Mouse (Mus musculus) ES-E14 (cell line): Measurements from ENCODE around the gene Alg2. TPM values are rescaled to one million over a fixed set of nuclear protein-coding genes. Genes with fewer than 3 reads are reported as not detected.
A peak's percentile ranks its signal among the peaks of the same experiment; 100 is the strongest.

Source experiments
- DNase-seq: peaks from one replicate; pipeline ENCODE4 v3.0.0-alpha.2; 2013; ENCODE audit warnings: low read depth, low spot score
- H3K27ac ChIP-seq: 2 replicates; pipeline ENCODE4 v1.5.1; 2012; ENCODE audit warnings: low read depth, mild to moderate bottlenecking, low read length, moderate library complexity, mixed read lengths; ENCODE audit not compliant: poor library complexity, insufficient read depth, severe bottlenecking
- H3K36me3 ChIP-seq: 2 replicates; pipeline ENCODE4 v1.6.1; 2012; ENCODE audit warnings: mild to moderate bottlenecking, low read length, moderate library complexity, mixed read lengths; ENCODE audit not compliant: control insufficient read depth, poor library complexity, insufficient read depth, severe bottlenecking
- H3K4me1 ChIP-seq, 2 experiments: fragments of 150-350 bp in 1 of 2; sonication (generic) in 1 of 2; 2 replicates each; pipeline ENCODE4 v1.6.1; 2012; ENCODE audit warnings: low read length in 2 of 2, mild to moderate bottlenecking in 1 of 2, mixed read lengths in 1 of 2; ENCODE audit not compliant: control insufficient read depth in 2 of 2, insufficient read depth in 2 of 2, poor library complexity in 1 of 2
- H3K4me3 ChIP-seq, 2 experiments: fragments of 150-350 bp in 1 of 2; sonication (generic) in 1 of 2; 2 replicates each; pipeline ENCODE4 v1.5.1; 2012; ENCODE audit warnings: low read length in 2 of 2, low read depth in 1 of 2, mild to moderate bottlenecking in 1 of 2, mixed read lengths in 1 of 2; ENCODE audit not compliant: insufficient read depth in 1 of 2, poor library complexity in 1 of 2, severe bottlenecking in 1 of 2
- H3K9ac ChIP-seq: 2 replicates; pipeline ENCODE4 v1.6.1; 2012; ENCODE audit warnings: low read depth, mild to moderate bottlenecking, low read length, mixed read lengths; ENCODE audit not compliant: poor library complexity, insufficient read depth, severe bottlenecking
- H3K9me3 ChIP-seq: fragments of 150-350 bp; sonication (generic); 2 replicates; pipeline ENCODE4 v1.6.1; 2012; ENCODE audit warnings: low read depth, mild to moderate bottlenecking, low read length; ENCODE audit not compliant: control insufficient read depth, insufficient read depth
- CHD2 ChIP-seq: IDR thresholded peaks from 2 replicates; pipeline ENCODE4 v1.6.1; 2014; ENCODE audit warnings: mild to moderate bottlenecking, low read depth, low read length, inconsistent platforms
- HCFC1 ChIP-seq: IDR thresholded peaks from 2 replicates; pipeline ENCODE4 v1.6.1; 2012; ENCODE audit warnings: low read length, inconsistent platforms, borderline replicate concordance; ENCODE audit not compliant: insufficient read depth
- MAFK ChIP-seq: IDR thresholded peaks from 2 replicates; pipeline ENCODE4 v1.6.1; 2014; ENCODE audit warnings: mild to moderate bottlenecking, low read depth, low read length, inconsistent platforms; ENCODE audit not compliant: insufficient read depth
- ZC3H11A ChIP-seq: IDR thresholded peaks from 2 replicates; pipeline ENCODE4 v1.6.1; 2012; ENCODE audit warnings: low read depth, mild to moderate bottlenecking, inconsistent platforms, low read length, borderline replicate concordance
- ZNF384 ChIP-seq: IDR thresholded peaks from 2 replicates; pipeline ENCODE4 v1.6.1; 2012; ENCODE audit warnings: low read depth, low read length, inconsistent platforms
- in situ Hi-C, 2 experiments: fragments of 600-800 bp; cut with MboI; formaldehyde crosslinking; loops; one replicate each; pipeline ENCODE4 v1.15.1; 2025; ENCODE audit warnings: low sequenced_read_pairs in 2 of 2, inconsistent platforms in 1 of 2; ENCODE audit not compliant: unreplicated experiment in 2 of 2
- total RNA-seq: library from RNA; depleted of rRNA; stranded (reverse); fragments of 300-350 nt; gene quantifications from 2 replicates; pipeline ENCODE4 v1.2.3, GENCODE M21; 2012

The Alg2 gene
- total RNA-seq, 1 experiment: 21.8 TPM

DNA sequence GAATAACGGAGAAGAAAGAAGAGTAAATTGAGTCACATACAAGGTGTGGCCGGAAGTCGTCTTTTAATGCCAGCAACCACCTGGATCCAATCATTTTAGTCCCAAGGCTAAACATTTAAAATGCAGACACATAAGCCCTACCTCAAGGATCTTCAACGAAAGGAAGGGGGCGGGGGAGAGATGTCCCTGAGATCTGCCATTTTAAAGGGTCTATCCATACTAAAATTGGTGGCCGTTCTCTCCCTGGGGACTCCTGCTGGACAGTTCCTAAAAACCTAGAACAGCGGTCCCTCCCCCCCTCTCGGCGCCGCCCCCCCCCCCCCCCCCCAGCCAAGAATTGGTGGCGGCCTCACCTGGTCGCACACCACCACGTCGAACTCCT lies 556 bp downstream of the Alg2 start:
- peak overlapping the region; percentile 95 for H3K9ac ChIP-seq
- in situ Hi-C loops: no loop called here
- peak overlapping the region; percentile 47 for H3K27ac ChIP-seq
- peak overlapping the region; percentile 48 to 91 for H3K4me3 ChIP-seq
- TF ChIP-seq MAFK: no peak
- TF ChIP-seq ZC3H11A: no peak
- no peak for TF ChIP-seq CHD2
- TF ChIP-seq ZNF384: no peak
- no peak for TF ChIP-seq HCFC1
- DNase-seq: peak; percentile 9
- peaks cover 0 to 2% of the 10 kb centered on the region in 2 experiments; a peak in 1 of 4 replicates for H3K4me1 ChIP-seq
- no peaks in the 10 kb centered on the region for H3K9me3 ChIP-seq
- peaks cover 27% of the 10 kb centered on the region for H3K36me3 ChIP-seq

DNA sequence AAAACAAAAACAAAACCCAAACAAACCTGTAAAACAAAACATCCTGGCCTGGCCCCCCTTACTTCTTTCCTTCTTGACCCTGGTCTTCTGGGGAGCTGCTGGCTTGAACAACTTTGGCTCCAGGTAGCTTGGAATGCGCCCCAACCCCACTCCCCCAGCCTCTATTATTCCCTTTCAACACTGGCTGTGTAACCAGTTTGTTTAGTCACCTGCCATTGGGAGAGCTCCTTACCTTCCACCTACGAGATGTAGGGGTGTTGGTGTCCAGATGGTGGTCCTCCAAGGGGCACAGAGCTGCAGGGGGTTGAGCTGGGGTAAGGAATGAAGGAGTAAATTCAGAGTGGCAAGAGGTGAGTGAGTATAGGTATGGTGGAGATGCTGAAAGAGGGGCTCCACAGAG lies 6.9 kb downstream of the Alg2 start:
- no peak overlapping the region for H3K4me3 ChIP-seq
- no peaks in the 10 kb centered on the region for H3K4me1 ChIP-seq
- H3K36me3 ChIP-seq: peaks cover 18% of the 10 kb centered on the region
- H3K9me3 ChIP-seq: no peaks in the 10 kb centered on the region
- H3K9ac ChIP-seq: no peak overlapping the region
- no peak for DNase-seq
- H3K27ac ChIP-seq: no peak overlapping the region
- TF ChIP-seq HCFC1 (no peak), ZC3H11A (no peak), ZNF384 (no peak)
- in situ Hi-C loops: no loop called here

DNA sequence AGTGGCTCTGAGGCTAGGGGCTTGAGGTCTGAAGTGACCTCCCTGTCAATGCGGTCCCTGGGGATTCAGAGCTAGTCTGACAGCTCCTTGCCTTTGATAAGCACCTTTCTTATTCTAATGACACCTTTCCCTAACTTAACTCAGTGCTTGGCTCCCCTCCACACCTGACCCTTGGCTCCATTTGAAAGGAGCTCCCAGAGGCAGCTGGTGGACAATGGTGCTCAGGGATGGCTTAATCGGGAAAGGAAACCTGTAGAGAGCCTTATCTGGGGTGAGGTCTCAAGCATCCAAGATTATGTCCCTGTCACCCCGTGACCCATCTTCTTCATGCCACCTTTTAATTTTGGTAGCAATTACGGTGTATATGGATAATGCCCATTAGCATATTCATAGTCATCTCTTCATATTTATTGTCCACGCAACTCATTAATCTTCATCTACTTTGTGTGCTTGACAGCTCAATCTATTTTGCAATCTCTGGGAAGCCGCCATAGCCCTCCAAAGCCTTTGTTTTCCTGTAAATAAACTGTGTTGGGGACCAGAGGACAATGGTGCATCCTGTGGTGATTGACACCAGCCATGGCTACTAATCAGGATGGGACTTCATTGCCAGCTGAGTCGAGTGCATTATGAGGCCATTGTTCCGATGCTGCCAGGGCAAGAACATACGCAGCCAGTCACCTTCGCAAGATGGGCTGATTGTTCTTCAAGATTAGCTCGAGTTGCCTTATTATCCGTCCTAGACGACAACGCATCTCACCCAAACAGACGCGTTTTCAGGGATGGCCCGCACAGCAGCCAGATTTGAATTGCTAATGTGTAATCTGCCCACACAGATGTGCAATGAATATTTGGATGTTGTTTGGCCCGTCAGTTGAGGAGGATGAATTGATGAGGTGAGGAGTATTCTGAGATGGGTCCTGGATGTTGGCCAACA lies 24.3 kb downstream of the Alg2 start:
- no peaks in the 10 kb centered on the region for H3K9me3 ChIP-seq
- no peak overlapping the region for H3K9ac ChIP-seq
- no peak for DNase-seq
- H3K4me1 ChIP-seq: peaks cover 0 to 3% of the 10 kb centered on the region in 2 experiments; a peak in 1 of 4 replicates
- in situ Hi-C loops: no loop called here
- TF ChIP-seq ZNF384 (no peak), ZC3H11A (no peak), HCFC1 (no peak), CHD2 (no peak), MAFK (no peak)
- H3K36me3 ChIP-seq: no peaks in the 10 kb centered on the region
- H3K27ac ChIP-seq: no peak overlapping the region
- H3K4me3 ChIP-seq: no peak overlapping the region

DNA sequence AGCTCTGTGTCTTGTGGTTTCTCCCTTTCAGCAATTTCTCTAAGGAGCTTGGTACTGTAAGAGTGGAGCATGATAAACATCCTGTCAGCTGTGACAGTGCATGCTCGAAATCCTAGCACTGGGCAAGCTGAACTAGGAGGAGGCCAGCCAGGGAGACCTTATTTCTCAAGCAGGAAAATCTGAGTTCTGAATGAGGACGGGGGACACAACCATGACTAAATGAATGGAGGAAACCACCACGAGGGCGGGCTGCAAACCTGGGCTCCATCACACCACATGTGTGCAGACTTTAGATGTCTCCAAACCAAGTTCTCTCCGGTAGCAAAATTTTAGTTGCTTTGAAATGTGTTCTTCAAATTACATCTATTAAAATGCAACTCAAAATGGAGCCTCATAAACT lies 25.0 kb downstream of the Alg2 start:
- in situ Hi-C loops: no loop called here
- Histone ChIP-seq H3K36me3 (no peaks in the 10 kb centered on the region), H3K4me3 (no peak overlapping the region), H3K27ac (no peak overlapping the region), H3K9me3 (no peaks in the 10 kb centered on the region), H3K9ac (no peak overlapping the region), H3K4me1 (peaks cover 0 to 3% of the 10 kb centered on the region in 2 experiments; a peak in 1 of 4 replicates)
- no peak for TF ChIP-seq CHD2
- no peak for TF ChIP-seq ZC3H11A
- no peak for TF ChIP-seq ZNF384
- TF ChIP-seq HCFC1: no peak
- TF ChIP-seq MAFK: no peak
- DNase-seq: no peak
